Mouse (Mus musculus) cerebral cortex, adult 2 months (tissue): ENCODE results near the gene Bex2.

Experiments
- WGBS: fragments of 180-500 bp; shearing (Covaris S2); methylation state at CpG from one replicate; pipeline ENCODE4 v1.1.7; 2018; 5-methylcytosine and 5-hydroxymethylcytosine counted together

Bex2 gene

GRCm38 (mm10) chrX:136068020-136068419 is at the start of gene Bex2:
Gene Bex2 (minus strand): TSS chrX:136068236.
- WGBS = 0% methylated on average over 3 of the region's 32 CpGs

- 3% methylated on average over 23 of the region's 23 CpGs for WGBS
Measured at GRCm38 (mm10) chrX:136115419-136115961, 47.5 kb upstream of the Bex2 start.

- WGBS = 6% methylated on average over 4 of the region's 4 CpGs
Measured at GRCm38 (mm10) chrX:136115015-136115414, 47.0 kb upstream of the Bex2 start.

GRCm38 (mm10) chrX:136107942-136108341 is 39.9 kb upstream of the Bex2 start:
- WGBS = 32% methylated on average over 6 of the region's 6 CpGs

GRCm38 (mm10) chrX:136104724-136105088 is 36.7 kb upstream of the Bex2 start:
- 8% methylated on average over 3 of the region's 3 CpGs for WGBS

GRCm38 (mm10) chrX:136104046-136104723 is 36.1 kb upstream of the Bex2 start:
- WGBS = 20% methylated on average over 4 of the region's 4 CpGs

- WGBS = 22% methylated on average over 2 of the region's 2 CpGs
Measured at GRCm38 (mm10) chrX:136094421-136094820, 26.4 kb upstream of the Bex2 start.

- WGBS = 30% methylated on average over 2 of the region's 2 CpGs
Measured at GRCm38 (mm10) chrX:136092497-136093279, 24.7 kb upstream of the Bex2 start.

- WGBS = 79% methylated on average over 9 of the region's 9 CpGs
Measured at GRCm38 (mm10) chrX:136085155-136085554, 17.1 kb upstream of the Bex2 start, which contains the start of gene Nxf3. Gene Nxf3 (minus strand): TSS chrX:136085255.

GRCm38 (mm10) chrX:136067201-136067991 is 640 bp downstream of the Bex2 start:
- WGBS = 11% methylated on average over 15 of the region's 48 CpGs

- WGBS = 81% methylated on average over 1 of the region's 1 CpGs
Measured at GRCm38 (mm10) chrX:136060698-136061097, 7.3 kb downstream of the Bex2 start.

- WGBS = 83% methylated on average over 2 of the region's 2 CpGs
Measured at GRCm38 (mm10) chrX:136051219-136051618, 16.8 kb downstream of the Bex2 start.

- WGBS = 5% methylated on average over 5 of the region's 5 CpGs
Measured at GRCm38 (mm10) chrX:136047528-136047927, 20.5 kb downstream of the Bex2 start.

GRCm38 (mm10) chrX:136043726-136044125 is 24.3 kb downstream of the Bex2 start:
- 76% methylated on average over 1 of the region's 1 CpGs for WGBS

- 26% methylated on average over 4 of the region's 49 CpGs for WGBS
Measured at GRCm38 (mm10) chrX:136032799-136033763, 35.0 kb downstream of the Bex2 start, which contains the start of gene Arxes1. Gene Arxes1 (plus strand): TSS chrX:136033367.

- WGBS = 62% methylated on average over 1 of the region's 1 CpGs
Measured at GRCm38 (mm10) chrX:136030331-136030730, 37.7 kb downstream of the Bex2 start.
